Mouse (Mus musculus) cerebellum, adult 9-10 months (tissue): ENCODE data around the gene Xrcc3.

Experiments
- DNase-seq: peaks from one replicate; pipeline ENCODE4 v3.0.0; 2022

Gene Xrcc3

DNA sequence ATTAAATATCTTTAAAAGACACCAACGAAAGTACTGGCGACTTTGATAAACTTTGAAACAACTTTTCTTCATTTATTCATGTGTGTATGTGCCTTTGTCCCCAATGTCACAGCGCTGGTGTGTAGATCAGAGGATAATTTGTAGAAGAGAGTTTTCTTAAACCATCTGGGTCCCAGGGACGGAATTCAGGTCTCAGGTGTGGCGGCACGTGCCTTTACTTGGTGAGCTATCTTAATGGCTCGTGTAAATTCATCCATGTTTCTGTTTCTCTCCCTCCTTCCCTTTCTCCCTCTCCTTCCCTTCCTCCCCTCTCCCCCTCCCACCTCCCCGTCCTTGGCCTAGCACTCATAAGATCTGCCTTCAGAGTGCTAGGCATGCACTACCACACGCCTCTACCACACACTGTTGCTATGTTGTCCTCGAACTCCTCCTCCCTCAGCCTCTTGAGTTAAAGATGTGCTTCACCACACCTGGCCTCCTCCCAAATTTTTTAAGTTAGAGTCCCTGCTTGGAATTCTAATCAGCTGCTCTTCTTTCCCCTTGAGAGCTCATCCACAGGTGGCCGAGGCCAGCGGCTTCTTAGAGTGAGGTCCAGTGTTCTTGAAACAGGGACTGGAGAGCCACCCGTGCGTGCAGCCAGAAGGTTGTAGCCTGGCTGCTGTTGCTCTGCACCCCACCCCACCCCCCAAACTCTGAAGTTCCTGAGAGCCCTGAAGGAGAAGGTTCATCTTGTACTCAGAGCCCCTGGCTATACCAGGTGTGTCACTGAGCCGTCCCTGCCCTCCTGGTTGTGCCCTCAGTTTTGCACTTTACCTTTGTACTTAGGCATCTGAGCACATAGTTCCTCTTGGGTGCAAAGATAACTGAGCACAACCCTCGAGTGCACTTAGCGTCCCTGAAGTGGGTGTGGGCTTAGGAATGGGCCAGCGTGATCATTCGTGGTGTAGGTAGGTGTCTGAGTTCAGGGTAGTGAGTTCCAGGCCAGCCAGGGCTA is 1.4 kb upstream of the Xrcc3 start:
- DNase-seq, result no peak

DNA sequence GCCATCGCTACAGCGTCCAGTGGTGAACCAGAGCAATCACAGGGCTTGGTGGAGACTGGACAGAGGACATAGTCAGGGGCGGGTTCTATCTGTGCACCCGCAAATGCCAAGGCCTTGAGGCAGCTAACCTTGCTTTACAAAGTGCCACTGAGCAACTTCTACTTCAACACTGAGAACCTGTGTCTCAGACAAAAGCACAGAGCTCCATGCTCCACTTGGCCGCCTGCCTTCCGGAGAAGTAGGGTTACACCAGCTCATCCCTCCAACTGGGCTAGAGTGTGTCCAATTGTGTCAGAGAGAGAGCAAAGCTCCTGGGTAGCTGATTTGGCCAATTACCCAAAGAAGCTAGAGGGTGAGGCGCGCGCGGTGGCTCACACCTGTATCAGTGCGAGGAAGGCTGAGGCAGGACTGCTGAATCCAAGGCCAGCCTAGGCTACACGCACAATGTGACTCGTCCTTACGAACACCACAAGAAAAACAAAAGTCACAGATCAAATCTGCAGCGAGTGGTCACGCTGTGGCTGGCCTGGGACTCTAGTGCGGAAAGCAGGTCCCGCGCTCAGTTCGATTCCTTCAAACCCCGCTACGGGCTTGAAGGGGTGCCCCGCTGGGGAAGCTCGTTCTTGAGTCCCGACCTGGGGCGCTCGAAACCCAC is 435 bp downstream of the Xrcc3 start:
- DNase-seq, result peak; percentile 65

DNA sequence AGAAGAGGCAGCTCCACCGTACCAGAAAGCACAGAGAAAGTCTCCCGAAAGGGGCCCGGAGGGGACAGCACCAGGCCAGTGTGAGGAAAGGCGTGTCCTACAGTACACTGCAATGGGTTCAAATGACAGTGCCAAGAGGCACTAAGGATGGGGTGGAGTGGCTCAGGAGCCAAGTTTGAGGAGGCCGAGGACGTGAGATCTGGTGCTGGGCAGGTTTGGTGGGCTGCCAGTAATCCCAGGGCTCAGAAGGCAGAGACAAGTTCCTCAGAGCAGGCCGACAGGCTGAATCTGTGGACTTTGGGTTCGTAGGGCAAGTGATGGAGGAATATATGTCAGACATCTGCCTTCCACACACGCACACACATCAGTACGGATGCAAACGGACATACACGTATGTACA is 1.1 kb downstream of the Xrcc3 start:
- DNase-seq, result no peak

DNA sequence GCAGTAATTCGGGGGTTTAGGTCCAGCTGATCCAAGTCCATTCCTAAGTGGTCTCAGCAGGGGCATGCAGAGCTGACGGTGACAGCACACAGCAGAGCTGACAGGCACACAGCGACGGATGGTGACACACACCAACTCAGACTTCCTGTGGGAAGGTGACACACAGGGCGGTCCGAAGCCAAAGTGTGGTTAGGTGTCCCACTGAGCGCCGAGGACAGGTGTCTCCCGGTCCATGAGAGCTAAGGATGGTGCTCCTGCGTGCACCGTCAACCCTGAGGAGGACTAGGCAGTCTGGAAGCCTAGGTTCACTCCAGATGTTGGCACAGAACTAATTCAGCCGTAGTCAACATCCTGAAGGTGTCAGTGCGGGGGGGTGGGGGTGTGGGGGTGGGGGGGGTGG is 1.6 kb downstream of the Xrcc3 start:
- no peak for DNase-seq

DNA sequence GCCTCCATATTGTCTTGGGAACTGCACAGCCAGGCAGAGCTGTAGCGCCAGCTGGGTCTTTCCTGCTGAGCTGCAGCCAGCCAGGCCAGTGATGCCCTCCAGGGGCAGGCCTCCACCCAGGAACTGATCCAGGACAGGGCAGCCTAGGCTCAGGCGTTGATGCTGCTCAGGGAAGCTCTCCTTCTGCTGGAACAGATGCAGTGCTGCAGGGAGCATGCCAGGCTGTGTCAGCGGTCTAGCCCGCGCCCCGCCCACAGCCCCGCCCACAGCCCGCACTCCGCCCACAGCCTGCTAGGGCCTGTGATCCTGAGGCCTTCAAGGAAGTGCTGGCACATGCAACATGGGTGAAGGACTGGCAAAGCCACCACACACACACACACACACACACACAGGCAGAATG is 3.9 kb downstream of the Xrcc3 start:
- DNase-seq, result peak; percentile 80

DNA sequence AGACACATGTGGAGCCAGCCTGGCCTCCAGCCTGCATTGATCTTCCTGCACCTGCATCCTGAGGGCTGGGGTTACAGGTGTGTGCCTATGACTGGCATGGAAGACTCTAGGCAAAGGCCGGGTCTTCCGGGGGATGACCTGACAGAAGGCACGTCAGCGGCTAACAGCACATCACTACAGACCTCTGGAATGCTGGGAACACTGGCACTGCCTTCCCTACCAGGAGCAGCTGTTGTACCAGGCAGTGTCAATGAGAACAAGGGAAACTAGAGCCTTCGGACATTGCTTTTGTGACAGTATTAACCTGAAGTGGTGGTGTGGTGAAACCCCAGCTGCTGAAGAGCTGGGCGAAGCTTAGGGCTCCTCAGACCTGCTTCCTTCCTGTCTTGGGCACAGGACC is 4.9 kb downstream of the Xrcc3 start:
- DNase-seq, result no peak

DNA sequence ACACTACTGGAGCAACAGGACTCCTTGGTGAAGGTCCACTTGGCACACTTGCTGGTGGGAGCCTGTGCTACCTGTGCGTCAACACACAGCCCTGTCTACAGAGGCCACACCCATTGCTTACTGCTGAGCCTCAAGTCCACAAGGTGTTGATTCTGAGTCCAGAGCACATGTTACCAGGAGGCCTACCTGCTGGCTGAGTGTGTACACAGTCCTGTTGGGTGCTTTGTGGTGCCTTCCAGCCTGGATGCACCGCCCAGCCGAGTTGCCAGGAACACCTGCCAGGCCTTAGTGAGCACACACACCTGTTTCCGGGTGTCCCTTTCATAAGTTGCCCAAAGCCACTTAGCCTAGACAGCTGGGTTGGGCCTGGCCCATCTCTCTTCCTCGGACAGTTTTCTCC is 10.1 kb downstream of the Xrcc3 start:
- DNase-seq, result no peak

DNA sequence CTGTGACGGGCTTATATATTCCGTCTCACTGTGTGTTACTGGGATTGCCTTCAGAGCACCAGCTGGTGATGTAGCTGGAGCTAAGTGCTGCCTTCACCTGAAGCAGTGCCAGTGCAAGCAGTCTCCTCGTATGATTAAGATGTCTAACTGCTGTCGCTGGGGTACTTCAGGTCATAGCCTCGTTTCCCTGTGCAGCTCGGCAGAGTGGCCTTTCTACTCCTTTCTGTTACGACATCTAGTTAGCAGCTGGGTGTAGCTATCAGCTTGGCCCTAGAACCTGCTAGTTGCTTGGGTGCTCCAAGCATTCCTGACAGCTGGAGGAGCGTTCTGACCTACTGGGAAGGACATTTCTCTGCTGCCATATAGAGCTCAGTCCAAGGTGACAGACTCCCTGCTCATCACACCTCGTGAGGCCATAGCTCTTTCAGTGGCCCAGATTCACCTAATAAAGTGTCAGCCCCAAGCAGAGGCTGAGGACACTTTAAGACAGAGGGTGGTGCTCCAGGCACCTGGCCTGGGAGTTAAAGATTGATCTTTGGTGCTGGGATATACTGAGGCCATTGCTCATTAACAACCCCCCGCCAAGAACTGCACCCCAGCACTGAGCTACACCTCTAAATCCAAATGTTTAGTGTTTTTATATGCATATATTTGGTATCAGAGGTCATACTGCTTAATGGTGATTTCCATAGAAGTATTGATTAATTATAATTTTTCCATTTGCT is 13.1 kb downstream of the Xrcc3 start:
- DNase-seq, result no peak

DNA sequence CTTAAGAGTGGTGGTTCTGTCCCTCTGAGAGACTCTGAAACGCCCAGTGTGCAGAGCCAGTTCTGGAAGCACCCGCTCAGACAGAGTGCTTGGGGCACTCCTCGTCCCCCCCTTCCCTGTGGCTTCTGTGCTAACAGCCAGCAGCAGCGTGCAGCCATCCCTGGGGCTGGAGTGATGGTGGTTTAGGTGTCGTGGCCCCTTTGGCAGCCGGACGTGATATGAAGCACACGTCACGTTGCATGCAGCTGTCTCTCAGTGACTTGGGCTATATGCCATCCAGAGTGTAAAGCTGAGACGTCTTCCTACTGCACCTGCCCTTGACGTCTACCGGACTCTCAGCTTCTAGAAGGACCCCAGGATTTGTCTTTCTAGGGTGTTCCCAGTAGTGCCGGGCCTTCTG is 15.2 kb downstream of the Xrcc3 start:
- no peak for DNase-seq

DNA sequence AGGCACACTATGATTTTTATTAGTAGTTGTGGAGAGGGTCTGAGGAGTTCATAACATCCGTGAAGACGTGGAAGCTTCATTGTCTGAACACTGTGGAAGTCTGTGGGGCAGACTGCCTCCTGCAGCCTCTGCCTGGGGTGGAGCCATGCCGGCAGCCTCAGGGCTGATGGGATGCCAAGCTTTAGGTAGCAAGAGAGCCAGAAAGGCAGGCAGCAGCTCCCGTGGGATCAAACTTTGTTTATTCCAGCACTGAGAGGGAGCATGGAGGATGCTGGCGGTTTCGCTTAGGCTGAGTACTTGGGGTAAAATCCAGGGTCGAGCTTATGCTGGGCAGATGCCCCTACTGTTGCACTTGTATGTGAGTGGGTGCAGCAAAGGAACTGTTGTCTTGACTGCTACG is 16.4 kb downstream of the Xrcc3 start:
- DNase-seq, result no peak

DNA sequence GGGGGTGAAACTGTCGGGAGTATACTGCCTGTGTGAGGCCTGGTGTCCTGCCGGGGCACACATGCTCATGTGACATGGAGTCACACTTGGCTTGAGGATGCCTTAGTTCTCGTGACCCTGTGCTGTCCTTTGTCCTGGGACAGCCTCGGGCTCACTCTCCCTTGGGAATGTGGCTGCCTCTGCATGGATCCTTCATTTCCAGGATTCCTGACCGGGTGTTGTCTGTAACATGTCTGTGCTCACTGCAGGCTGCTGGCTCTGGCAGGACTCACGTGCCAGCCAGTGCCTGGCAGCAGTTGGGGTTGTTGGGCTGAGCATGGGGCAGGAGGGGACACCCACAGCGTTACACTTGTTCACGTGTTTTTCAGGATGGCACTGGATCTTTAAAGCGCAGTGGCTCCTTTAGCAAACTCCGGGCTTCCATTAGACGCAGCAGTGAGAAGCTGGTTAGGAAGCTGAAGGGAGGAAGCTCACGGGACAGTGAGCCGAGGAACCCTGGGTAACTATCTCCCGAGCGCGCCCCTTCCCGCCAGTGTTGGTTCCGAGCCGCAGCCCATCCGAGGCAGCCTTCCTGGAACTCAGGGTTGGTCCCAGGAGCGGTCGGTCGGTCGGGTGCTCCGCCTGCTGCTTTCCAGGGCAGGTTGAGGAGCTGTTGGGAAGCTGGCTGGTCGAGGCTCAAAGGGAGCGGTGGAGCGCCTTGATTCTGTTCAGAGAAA is 18.3 kb downstream of the Xrcc3 start:
- peak; percentile 75 for DNase-seq

DNA sequence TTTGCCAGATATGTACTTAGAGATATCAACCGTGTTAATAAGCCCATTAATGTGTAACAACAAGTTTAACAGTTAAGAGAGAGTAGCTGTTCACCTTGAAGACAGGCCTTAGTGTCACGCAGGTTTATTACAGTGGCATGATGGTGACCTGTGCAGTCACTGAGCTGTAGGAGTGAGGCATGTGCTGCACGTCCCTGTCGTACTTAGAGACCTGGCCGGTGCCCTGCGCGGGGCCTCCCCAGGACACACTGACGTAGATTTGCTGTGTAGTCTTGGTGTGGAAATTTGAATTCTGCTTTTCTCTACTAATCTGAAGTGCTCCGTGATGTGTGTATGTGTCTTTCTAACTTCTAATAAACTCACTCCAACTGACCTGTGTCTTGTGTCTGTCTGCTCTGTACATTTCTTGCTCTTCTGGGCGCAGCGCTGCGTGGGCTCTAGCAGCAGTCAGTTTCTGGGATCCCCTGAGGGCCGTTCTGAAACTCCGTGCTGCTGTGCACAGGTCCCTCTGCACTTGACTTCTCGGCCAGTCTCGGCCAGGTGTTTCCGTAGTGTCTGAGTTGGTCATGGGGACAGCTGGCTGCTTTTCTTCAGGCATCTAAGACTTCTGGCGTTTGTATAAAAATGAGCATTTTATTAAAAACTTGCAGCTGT is 19.0 kb downstream of the Xrcc3 start:
- DNase-seq, result no peak

DNA sequence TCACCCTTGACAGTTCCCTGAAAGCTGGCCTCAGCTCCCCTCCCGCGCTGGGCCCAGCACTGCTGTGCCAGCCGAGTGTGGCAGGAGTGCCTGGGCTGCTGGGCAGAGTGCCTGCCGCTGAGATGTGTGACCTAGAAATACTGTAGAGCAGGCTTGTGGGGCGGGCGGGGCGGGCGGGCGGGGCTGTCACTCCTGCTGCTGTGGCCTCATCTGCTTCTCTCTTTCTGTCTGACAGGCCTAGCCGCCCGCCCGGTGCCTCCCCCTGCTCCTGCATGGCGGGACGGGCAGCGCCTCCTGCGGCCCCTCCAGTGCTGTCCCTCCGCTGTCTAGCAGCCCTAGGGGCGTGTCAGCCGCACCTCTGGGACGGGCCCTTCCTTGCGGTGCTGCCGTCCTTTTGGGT is 19.6 kb downstream of the Xrcc3 start:
- no peak for DNase-seq

DNA sequence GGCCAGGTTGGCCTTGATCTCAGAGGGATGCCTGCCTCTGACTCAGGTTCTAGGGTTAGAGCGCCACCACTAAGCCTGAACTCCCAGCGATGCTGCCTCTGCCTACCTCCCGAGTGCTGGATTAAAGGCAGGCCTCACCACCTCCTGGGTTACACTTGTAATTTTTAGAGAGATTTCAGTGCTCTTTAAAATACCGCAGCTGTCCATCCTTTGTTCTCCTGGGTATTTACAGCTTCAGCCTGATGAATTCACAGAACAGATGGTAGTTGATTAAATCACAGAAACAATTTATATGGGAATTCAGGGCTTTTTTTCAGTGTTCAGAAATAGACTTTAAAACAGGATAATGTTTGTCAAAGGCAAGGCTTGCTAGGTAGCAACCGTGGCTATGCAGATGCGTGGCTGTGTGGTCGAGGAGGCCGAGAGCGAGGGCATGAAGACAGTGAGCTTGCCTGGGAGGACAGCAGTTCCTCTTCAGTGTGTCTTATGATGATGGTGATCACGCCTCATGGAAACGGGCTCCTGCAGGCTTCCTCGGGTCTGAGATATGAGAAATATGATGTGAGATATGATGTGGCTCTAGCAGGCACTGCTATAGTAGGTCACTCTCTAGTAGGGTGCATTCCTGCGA is 22.1 kb downstream of the Xrcc3 start:
- DNase-seq, result no peak

DNA sequence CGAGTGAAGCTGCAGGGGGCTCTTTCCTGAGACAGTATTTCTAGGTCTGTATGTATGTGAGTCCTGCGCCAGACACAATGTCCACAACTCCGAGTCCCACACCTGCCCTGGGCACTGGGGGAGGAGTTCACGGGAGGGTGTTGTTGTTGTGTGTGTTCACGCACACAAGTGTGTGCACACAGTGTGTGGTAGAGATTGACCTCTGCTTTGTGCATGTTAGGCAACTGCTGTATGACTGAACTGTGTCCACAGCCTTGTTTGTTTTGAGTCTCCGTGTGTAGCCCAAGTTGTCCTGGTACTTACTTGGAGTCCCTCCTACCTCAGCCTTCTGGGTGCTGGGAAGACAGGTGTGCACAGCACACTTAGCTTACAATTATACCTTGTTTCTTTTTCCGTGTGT is 23.0 kb downstream of the Xrcc3 start:
- DNase-seq, result no peak

DNA sequence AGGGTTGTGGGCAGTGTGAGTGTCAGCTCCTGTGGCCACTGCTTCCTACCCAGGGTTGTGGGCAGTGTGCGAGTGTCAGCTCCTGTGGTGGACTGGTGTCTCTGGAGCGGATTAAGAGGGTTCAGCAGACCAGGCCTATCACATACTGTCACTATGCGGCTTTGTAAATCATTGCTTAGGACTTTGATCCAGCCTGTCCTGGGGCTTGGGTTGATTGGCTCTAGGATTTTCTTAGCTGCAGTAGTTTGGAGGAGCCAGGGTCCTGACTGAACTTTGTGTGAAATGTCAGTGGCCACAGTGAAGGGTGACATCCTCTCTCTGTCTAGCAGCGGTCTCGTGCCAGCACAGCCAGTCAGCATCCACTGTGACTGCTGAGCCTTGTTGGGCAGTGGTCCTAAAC is 23.6 kb downstream of the Xrcc3 start:
- DNase-seq, result no peak

DNA sequence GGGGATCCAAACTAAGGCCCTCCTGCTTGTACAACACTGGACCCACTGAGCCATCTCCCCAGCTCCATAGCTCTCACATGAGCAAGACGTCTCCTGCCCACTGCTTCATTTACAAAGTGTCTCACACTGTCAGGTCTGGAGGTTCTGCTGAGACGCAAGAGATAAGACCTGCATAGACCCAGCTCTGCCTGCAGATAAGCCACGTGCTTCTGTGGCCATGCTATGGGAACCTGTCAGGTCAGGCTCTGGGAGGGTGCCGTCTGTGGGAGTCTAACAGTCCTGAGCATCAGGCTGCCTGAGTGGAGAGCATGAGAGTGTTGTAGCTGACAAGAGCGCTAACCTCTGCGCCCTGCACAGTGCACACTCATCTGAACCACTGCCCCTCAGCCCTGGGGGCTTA is 26.7 kb downstream of the Xrcc3 start:
- DNase-seq, result no peak

DNA sequence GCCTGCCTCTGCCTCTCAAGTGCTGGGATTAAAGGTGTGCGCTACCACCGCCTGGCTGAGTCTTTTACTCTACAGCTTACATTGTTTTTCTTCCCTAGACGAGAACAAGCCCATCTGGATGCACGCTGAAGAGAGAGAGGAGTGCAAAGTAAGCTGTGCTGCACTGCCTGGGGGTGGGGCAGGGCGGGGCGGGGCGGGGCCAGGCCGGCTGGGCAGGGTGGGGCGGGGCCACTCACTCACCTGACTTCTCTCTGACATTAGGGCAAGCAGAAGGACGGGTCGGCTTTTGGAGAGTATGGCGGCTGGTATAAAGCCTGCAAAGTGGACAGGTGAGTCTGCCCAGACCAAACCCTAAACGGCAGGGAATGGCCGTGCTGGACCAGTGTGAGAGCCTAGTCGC is 28.5 kb downstream of the Xrcc3 start:
- no peak for DNase-seq

DNA sequence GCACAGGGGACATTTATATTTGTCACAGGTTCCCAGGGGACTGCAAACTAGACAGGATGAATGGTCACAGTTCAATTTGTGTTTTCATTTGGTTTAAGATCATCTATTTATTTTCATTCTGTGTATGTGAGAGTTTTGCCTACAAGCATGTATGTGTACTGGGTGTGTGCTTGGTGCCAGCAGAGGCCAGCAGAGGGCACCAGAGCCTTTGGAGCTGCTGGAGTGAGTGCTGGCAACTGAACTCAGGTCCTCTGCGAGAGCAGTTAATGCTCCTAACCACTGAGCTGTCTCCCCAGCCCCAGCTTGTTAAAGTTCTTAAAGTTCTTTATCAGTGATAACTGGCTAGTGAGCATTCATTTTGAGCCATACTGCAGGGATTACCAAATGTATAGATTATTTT is 34.1 kb downstream of the Xrcc3 start:
- DNase-seq, result no peak

DNA sequence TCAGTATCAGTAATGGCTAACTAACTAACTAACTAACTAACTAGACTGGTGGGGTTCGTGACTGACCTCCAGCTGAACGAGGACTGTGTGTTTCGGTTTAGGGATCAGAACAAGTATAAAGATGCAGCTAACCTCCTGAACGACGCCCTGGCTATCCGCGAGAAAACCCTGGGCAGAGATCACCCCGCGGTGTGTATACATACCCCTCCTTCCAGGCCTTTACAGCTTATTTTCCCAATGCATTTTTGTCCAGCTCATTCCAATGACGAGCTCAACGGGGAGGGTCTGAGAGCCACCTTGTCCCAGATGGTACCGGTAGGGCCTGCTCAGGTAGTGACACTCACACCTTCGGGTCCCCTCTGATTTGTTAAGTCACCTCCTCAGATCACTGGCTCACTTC is 35.8 kb downstream of the Xrcc3 start:
- no peak for DNase-seq

DNA sequence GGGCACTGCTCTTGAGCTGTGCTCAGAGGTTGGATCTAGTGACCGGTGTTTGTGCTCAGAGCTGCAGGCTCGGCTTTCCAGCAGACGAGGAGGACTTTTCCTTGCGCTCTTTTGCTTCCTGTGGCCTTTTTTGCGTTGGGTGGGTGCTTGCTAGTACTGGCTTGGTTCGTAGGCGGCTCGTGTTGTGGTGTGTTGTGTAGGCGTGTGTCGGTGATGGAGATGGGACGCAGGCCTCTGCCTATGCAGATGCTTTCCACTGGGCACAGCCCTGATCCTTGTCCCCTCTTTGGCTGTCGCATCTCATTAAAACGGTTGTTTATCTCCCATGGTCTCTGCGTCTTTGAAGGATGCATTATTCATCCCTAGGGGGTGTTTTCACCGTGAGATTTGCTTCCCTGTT is 38.8 kb downstream of the Xrcc3 start:
- DNase-seq, result no peak

DNA sequence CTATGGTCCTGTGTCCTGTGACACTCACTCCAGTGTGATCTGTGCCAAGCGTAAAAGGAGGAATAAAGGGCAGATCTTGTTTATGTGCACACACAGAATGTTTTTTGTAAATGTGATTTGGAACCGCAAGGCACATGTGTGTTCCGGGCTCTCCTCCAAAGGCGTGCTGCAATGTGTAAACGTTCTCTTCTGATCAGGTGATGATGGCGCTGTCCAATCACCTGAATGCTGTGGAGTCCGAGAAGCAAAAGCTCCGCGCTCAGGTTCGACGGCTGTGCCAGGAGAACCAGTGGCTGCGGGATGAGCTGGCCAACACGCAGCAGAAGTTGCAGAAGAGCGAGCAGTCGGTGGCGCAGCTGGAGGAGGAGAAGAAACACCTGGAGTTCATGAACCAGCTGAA is 39.5 kb downstream of the Xrcc3 start:
- no peak for DNase-seq
